Mouse (Mus musculus): ENCODE results near the gene Rcn3. TPM values are rescaled to one million over a fixed set of nuclear protein-coding genes. Genes with fewer than 3 reads are reported as not detected.

Rcn3 gene
- polyA plus RNA-seq, 1 experiment from 2014 or later: 176 TPM

DNA sequence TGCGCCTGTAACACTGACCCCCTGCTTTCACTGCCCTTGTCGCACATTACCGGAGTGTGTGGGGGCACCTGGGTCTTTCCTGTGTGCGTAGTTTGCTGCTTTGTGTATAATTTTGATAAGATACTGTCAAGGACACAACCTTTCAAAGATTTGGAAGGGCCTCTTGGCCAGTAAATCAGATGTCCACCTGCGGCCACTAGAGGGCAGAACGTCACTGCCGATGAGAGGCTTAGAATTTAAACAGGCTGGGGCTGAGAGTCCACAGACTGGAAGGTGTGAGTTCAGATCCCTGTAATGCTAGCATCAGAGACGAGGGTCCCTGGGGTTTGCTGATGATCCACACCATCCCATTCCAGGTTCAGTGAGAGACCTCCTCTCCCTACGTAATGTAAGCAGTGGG lies 13.5 kb downstream of the Rcn3 start:
- DNase-seq (ENCODE audit: low spot score) (peak; percentile 74), ATAC-seq (ENCODE audit: low FRiP score, low TSS enrichment) (no peak)

DNA sequence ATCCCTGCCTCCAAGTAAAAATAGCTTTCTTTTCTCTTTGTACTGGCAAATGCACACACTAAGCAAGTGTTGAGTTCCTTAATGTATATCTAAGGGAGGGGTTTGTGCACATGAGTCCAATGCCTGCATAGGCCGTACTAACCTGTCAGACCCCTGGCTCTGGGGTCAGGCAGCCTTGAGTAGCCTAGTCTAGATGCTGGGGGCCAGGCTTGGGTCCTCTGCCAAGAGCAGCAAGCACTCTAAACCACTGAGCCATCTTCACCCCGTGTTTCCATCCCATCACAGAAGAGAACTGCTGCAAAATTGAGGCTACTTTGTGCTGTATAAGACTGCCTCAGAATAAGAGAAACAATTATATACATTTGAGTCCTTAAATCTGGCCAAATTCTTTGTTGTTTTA lies 14.2 kb downstream of the Rcn3 start:
- no peaks in the 10 kb centered on the region for H3K4me1 ChIP-seq (replicated peaks; ENCODE audit: control insufficient read depth, insufficient read depth)
- no peak for TF ChIP-seq CTCF (IDR thresholded peaks at IDR 0.05; ENCODE audit: low read depth)
- no peak for TF ChIP-seq EP300 (optimal IDR thresholded peaks at IDR 0.05)
- WGBS: 89% methylated on average over 2 of the region's 2 CpGs
- no peak overlapping the region for H3K4me2 ChIP-seq (replicated peaks; ENCODE audit: low read depth)
- no peaks in the 10 kb centered on the region for H3K27me3 ChIP-seq (ENCODE audit: control insufficient read depth, insufficient read depth, low read length)
- no peaks in the 10 kb centered on the region for H3K9me3 ChIP-seq (ENCODE audit: control insufficient read depth, low read length)
- ATAC-seq (ENCODE audit: low FRiP score, low TSS enrichment): no peak
- no peak overlapping the region for H3K27ac ChIP-seq (replicated peaks)
- H3K36me3 ChIP-seq (ENCODE audit: control insufficient read depth, insufficient read depth, low read length): peaks cover 9% of the 10 kb centered on the region; the same call in 1 of the 2 replicates
- no peak overlapping the region for H3K4me3 ChIP-seq (ENCODE audit: low read depth, low read length)
- DNase-seq (ENCODE audit: low spot score): no peak
- H3K9ac ChIP-seq (ENCODE audit: low read length): no peak overlapping the region

More for the DNA sequence above, 13.5 kb downstream of the Rcn3 start:
- TF ChIP-seq EP300 (optimal IDR thresholded peaks at IDR 0.05): no peak
- TF ChIP-seq CTCF (IDR thresholded peaks at IDR 0.05; ENCODE audit: low read depth): peak; percentile 90
- Histone ChIP-seq H3K4me2 (replicated peaks; ENCODE audit: low read depth) (no peak overlapping the region), H3K36me3 (ENCODE audit: control insufficient read depth, insufficient read depth, low read length) (peaks cover 9% of the 10 kb centered on the region; the same call in 1 of the 2 replicates), H3K9ac (ENCODE audit: low read length) (no peak overlapping the region), H3K9me3 (ENCODE audit: control insufficient read depth, low read length) (no peaks in the 10 kb centered on the region), H3K27me3 (ENCODE audit: control insufficient read depth, insufficient read depth, low read length) (no peaks in the 10 kb centered on the region), H3K4me1 (replicated peaks; ENCODE audit: control insufficient read depth, insufficient read depth) (no peaks in the 10 kb centered on the region), H3K27ac (replicated peaks) (no peak overlapping the region), H3K4me3 (ENCODE audit: low read depth, low read length) (no peak overlapping the region)
- 28% methylated on average over 9 of the region's 9 CpGs for WGBS

DNA sequence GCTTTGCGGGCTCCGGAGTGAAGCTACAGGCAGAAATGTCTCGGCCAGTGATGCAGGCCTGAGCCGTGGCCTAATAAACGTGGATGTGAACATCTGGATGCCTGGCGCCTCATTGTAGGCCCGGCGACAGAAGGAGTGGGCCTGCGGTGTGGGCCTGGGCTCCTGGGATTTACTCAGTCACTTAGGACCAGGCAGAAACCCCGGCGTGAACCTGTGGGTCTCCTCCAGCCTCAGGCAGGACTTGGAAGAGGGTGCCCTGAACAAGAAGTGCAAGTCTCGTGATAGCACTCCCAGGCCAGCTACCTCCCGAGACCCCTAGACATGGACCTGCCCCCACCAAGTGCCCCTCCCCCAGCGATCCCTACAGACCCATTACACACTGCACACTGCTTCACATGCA lies 14.7 kb downstream of the Rcn3 start:
- Histone ChIP-seq H3K27me3 (ENCODE audit: control insufficient read depth, insufficient read depth, low read length) (no peaks in the 10 kb centered on the region), H3K4me2 (replicated peaks; ENCODE audit: low read depth) (no peak overlapping the region), H3K4me1 (replicated peaks; ENCODE audit: control insufficient read depth, insufficient read depth) (no peaks in the 10 kb centered on the region), H3K9me3 (ENCODE audit: control insufficient read depth, low read length) (no peaks in the 10 kb centered on the region), H3K36me3 (ENCODE audit: control insufficient read depth, insufficient read depth, low read length) (peaks cover 9% of the 10 kb centered on the region; the same call in 1 of the 2 replicates), H3K27ac (replicated peaks) (no peak overlapping the region), H3K9ac (ENCODE audit: low read length) (no peak overlapping the region), H3K4me3 (ENCODE audit: low read depth, low read length) (no peak overlapping the region)
- TF ChIP-seq EP300 (optimal IDR thresholded peaks at IDR 0.05) (no peak), CTCF (IDR thresholded peaks at IDR 0.05; ENCODE audit: low read depth) (no peak)
- 87% methylated on average over 14 of the region's 14 CpGs for WGBS
- DNase-seq (ENCODE audit: low spot score): no peak
- ATAC-seq (ENCODE audit: low FRiP score, low TSS enrichment): no peak

DNA sequence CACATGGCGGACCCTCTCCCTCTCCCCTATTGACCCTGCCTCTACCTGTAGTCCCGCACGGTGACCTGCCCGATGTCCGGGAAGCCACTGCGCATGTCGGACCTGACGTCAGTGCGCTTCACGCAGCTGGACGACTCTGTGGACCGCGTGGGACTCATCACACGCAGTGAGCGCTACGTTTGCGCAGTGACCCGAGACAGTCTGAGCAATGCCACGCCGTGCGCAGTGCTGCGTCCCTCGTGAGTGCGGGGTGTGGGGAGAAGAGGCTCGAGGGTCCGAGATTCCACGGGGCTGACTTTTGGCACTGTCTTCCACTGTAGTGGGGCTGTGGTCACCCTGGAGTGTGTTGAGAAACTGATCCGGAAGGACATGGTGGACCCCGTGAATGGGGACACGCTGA lies 15.5 kb downstream of the Rcn3 start:
- no peak for DNase-seq (ENCODE audit: low spot score)
- no peak overlapping the region for H3K4me2 ChIP-seq (replicated peaks; ENCODE audit: low read depth)
- H3K27me3 ChIP-seq (ENCODE audit: control insufficient read depth, insufficient read depth, low read length): no peaks in the 10 kb centered on the region
- ATAC-seq (ENCODE audit: low FRiP score, low TSS enrichment): no peak
- peaks cover 9% of the 10 kb centered on the region; the same call in 1 of the 2 replicates for H3K36me3 ChIP-seq (ENCODE audit: control insufficient read depth, insufficient read depth, low read length)
- no peak overlapping the region for H3K9ac ChIP-seq (ENCODE audit: low read length)
- no peak overlapping the region for H3K4me3 ChIP-seq (ENCODE audit: low read depth, low read length)
- no peak for TF ChIP-seq EP300 (optimal IDR thresholded peaks at IDR 0.05)
- TF ChIP-seq CTCF (IDR thresholded peaks at IDR 0.05; ENCODE audit: low read depth): no peak
- H3K27ac ChIP-seq (replicated peaks): no peak overlapping the region
- WGBS: 90% methylated on average over 30 of the region's 30 CpGs
- no peaks in the 10 kb centered on the region for H3K9me3 ChIP-seq (ENCODE audit: control insufficient read depth, low read length)
- no peaks in the 10 kb centered on the region for H3K4me1 ChIP-seq (replicated peaks; ENCODE audit: control insufficient read depth, insufficient read depth)

DNA sequence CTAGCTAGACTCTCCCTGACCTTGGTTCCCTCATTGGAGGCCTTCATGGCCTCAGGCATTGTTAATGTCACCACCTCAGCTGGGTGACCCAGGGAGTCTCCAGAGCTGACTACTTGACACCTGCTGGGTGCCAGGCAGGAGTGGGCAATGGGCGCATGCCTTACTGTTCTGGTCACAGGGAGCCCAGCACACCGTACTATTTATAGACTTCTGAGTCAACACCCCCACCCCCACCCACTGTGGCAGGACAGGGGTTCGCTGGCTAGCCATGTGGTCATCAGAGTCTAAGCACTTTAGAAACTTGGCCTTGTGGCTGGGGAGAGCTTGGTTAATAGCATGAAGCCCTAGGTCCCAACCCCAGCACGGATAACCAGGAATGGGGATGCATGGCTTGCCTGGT lies 16.6 kb downstream of the Rcn3 start:
- Histone ChIP-seq H3K4me3 (ENCODE audit: low read depth, low read length) (no peak overlapping the region), H3K9ac (ENCODE audit: low read length) (no peak overlapping the region), H3K4me1 (replicated peaks; ENCODE audit: control insufficient read depth, insufficient read depth) (no peaks in the 10 kb centered on the region), H3K4me2 (replicated peaks; ENCODE audit: low read depth) (no peak overlapping the region), H3K9me3 (ENCODE audit: control insufficient read depth, low read length) (no peaks in the 10 kb centered on the region), H3K27me3 (ENCODE audit: control insufficient read depth, insufficient read depth, low read length) (no peaks in the 10 kb centered on the region), H3K27ac (replicated peaks) (no peak overlapping the region), H3K36me3 (ENCODE audit: control insufficient read depth, insufficient read depth, low read length) (peaks cover 9% of the 10 kb centered on the region; the same call in 1 of the 2 replicates)
- no peak for TF ChIP-seq EP300 (optimal IDR thresholded peaks at IDR 0.05)
- no peak for TF ChIP-seq CTCF (IDR thresholded peaks at IDR 0.05; ENCODE audit: low read depth)
- ATAC-seq (ENCODE audit: low FRiP score, low TSS enrichment) (peak; percentile 16; the same call in 1 of the 2 replicates), DNase-seq (ENCODE audit: low spot score) (no peak)
- WGBS: 70% methylated on average over 4 of the region's 4 CpGs

DNA sequence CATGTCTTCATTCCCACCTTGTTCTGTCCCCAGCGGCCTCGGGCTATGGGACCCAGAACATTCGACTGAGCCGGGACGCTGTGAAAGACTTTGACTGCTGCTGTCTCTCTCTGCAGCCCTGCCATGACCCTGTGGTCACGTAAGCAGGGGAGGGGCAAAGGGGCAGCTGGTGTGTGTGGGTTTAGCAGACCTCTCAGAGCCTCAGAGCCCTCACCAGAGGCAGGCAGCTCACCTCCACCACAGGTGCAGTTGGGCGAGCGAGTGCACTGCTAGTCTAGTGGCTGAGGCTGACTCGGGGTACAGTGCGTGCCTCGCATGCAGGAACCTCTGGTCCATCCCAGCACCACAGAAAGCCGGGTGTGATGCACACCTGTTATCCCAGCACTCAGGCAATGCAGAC lies 18.1 kb downstream of the Rcn3 start:
- DNase-seq (ENCODE audit: low spot score) (no peak), ATAC-seq (ENCODE audit: low FRiP score, low TSS enrichment) (no peak)
- no peaks in the 10 kb centered on the region for H3K4me1 ChIP-seq (replicated peaks; ENCODE audit: control insufficient read depth, insufficient read depth)
- WGBS: 92% methylated on average over 12 of the region's 12 CpGs
- H3K4me3 ChIP-seq (ENCODE audit: low read depth, low read length): no peak overlapping the region
- TF ChIP-seq EP300 (optimal IDR thresholded peaks at IDR 0.05): no peak
- TF ChIP-seq CTCF (IDR thresholded peaks at IDR 0.05; ENCODE audit: low read depth): no peak
- H3K27me3 ChIP-seq (ENCODE audit: control insufficient read depth, insufficient read depth, low read length): no peaks in the 10 kb centered on the region
- no peak overlapping the region for H3K27ac ChIP-seq (replicated peaks)
- peaks cover 9% of the 10 kb centered on the region; the same call in 1 of the 2 replicates for H3K36me3 ChIP-seq (ENCODE audit: control insufficient read depth, insufficient read depth, low read length)
- no peak overlapping the region for H3K4me2 ChIP-seq (replicated peaks; ENCODE audit: low read depth)
- H3K9me3 ChIP-seq (ENCODE audit: control insufficient read depth, low read length): no peaks in the 10 kb centered on the region
- no peak overlapping the region for H3K9ac ChIP-seq (ENCODE audit: low read length)
